Mouse (Mus musculus): Measurements from ENCODE around the gene Olfr305. TPM values are rescaled to one million over a fixed set of nuclear protein-coding genes. Genes with fewer than 3 reads are reported as not detected.

The Olfr305 gene
- polyA plus RNA-seq, 1 experiment from 2014 or later: not detected

- 61% methylated on average over 14 of the region's 14 CpGs for WGBS
These were observed 23.7 kb downstream of the Olfr305 start for GRCm38 (mm10) chr7:86342881-86343565.

DNA sequence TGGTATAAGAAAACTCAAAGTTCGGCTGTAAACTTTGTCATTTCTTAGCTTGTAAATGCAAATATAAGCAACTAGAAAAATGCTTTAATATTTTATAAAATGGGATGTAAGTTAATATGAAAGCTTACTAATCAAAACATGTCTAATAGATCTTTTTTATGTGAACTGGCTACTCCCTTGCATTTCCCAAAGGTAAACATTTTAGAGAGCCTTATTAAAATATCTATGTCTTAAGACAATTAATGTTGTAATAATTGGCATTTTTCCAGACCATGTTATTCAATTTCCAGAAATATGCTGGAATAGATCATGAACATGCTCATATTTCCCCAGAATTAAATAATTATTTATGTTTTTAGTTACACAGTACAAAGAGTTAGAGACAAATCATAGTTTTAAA, 29.2 kb downstream of the Olfr305 start, which contains the start of gene Olfr307:
Gene Olfr307 (minus strand): TSS at position 101 of the 400 bp plus-strand sequence.
- no peaks in the 10 kb centered on the region for H3K9me3 ChIP-seq (ENCODE audit: control insufficient read depth)
- WGBS: 75% methylated on average over 1 of the region's 1 CpGs
- H3K9ac ChIP-seq (ENCODE audit: low read depth, low read length): no peak within 1 kb of the TSS
- no peaks in the 10 kb centered on the region for H3K4me1 ChIP-seq (replicated peaks; ENCODE audit: control insufficient read depth, insufficient read depth, low read length)
- no peak for ATAC-seq
- H3K4me3 ChIP-seq (ENCODE audit: low read depth, low read length): no peak within 1 kb of the TSS
- no peak within 1 kb of the TSS for H3K27ac ChIP-seq (ENCODE audit: low read depth, low read length)
- H3K36me3 ChIP-seq (ENCODE audit: control insufficient read depth, insufficient read depth): no peaks in the 10 kb centered on the region
- no peak within 1 kb of the TSS for H3K4me2 ChIP-seq (replicated peaks; ENCODE audit: low read depth)
- no peak for TF ChIP-seq CTCF (IDR thresholded peaks at IDR 0.05; ENCODE audit: low read depth)
- H3K27me3 ChIP-seq (replicated peaks; ENCODE audit: control insufficient read depth, insufficient read depth, low read length): no peaks in the 10 kb centered on the region

More at GRCm38 (mm10) chr7:86342881-86343565, 23.7 kb downstream of the Olfr305 start:
- Histone ChIP-seq H3K9me3 (ENCODE audit: control insufficient read depth) (no peaks in the 10 kb centered on the region), H3K4me1 (replicated peaks; ENCODE audit: control insufficient read depth, insufficient read depth, low read length) (no peaks in the 10 kb centered on the region), H3K27ac (ENCODE audit: low read depth, low read length) (no peak overlapping the region), H3K36me3 (ENCODE audit: control insufficient read depth, insufficient read depth) (no peaks in the 10 kb centered on the region), H3K9ac (ENCODE audit: low read depth, low read length) (no peak overlapping the region), H3K27me3 (replicated peaks; ENCODE audit: control insufficient read depth, insufficient read depth, low read length) (no peaks in the 10 kb centered on the region), H3K4me2 (replicated peaks; ENCODE audit: low read depth) (no peak overlapping the region), H3K4me3 (ENCODE audit: low read depth, low read length) (no peak overlapping the region)
- no peak for ATAC-seq
- no peak for TF ChIP-seq CTCF (IDR thresholded peaks at IDR 0.05; ENCODE audit: low read depth)

GRCm38 (mm10) chr7:86325530-86325929, 41.2 kb downstream of the Olfr305 start, which contains the start of gene Olfr308:
Gene Olfr308, minus strand, starts transcription at chr7:86325630.
- no peak within 1 kb of the TSS for H3K9ac ChIP-seq (ENCODE audit: low read depth, low read length)
- H3K27ac ChIP-seq (ENCODE audit: low read depth, low read length): no peak within 1 kb of the TSS
- H3K9me3 ChIP-seq (ENCODE audit: control insufficient read depth): no peaks in the 10 kb centered on the region
- TF ChIP-seq CTCF (IDR thresholded peaks at IDR 0.05; ENCODE audit: low read depth): no peak
- ATAC-seq: no peak
- H3K36me3 ChIP-seq (ENCODE audit: control insufficient read depth, insufficient read depth): no peaks in the 10 kb centered on the region
- no peaks in the 10 kb centered on the region for H3K4me1 ChIP-seq (replicated peaks; ENCODE audit: control insufficient read depth, insufficient read depth, low read length)
- H3K4me3 ChIP-seq (ENCODE audit: low read depth, low read length): no peak within 1 kb of the TSS
- H3K4me2 ChIP-seq (replicated peaks; ENCODE audit: low read depth): no peak within 1 kb of the TSS
- H3K27me3 ChIP-seq (replicated peaks; ENCODE audit: control insufficient read depth, insufficient read depth, low read length): no peaks in the 10 kb centered on the region

DNA sequence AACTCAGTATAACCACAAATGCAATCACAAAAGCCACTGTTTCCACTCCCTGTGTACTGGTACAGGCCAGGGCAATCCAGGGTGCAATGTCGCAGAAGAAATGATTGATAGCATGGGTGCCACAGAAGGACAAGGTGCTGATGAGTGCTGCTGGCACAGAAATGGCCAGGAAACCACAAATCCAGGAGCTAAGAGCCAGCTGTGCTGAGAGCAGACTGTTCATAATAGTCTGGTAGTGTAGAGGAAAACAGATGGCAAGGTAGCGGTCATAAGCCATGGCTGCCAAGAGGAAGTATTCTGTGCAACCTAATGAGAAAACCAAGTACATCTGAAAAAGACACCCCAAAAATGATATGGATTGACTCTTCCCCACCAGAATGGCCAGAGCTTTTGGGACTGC, 45.4 kb downstream of the Olfr305 start:
- no peaks in the 10 kb centered on the region for H3K27me3 ChIP-seq (replicated peaks; ENCODE audit: control insufficient read depth, insufficient read depth, low read length)

DNA sequence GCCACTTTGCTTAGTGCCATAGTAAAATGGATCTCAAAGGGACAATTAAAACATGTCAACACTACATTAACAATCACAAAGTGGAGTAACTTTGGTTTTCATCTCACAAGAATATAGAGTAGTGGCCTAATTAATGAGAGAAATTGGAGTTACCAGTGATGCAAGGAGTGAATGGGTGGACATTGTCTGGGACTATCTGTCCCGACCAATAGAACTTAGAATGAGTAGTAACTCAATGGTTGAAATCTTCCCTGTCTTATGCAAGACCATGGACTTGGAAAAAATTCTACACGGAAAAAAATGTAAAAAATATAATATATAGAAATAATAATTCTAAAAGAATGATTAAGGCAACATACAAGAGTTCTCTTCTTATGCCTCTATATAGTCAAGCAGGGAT, 53.1 kb downstream of the Olfr305 start, which contains the start of gene Olfr309:
Gene Olfr309 (minus strand): TSS at position 101 of the 400 bp plus-strand sequence.
- no peaks in the 10 kb centered on the region for H3K9me3 ChIP-seq (ENCODE audit: control insufficient read depth)
- no peaks in the 10 kb centered on the region for H3K27me3 ChIP-seq (replicated peaks; ENCODE audit: control insufficient read depth, insufficient read depth, low read length)
- 62% methylated on average over 2 of the region's 2 CpGs for WGBS
- no peak within 1 kb of the TSS for H3K9ac ChIP-seq (ENCODE audit: low read depth, low read length)
- no peak within 1 kb of the TSS for H3K27ac ChIP-seq (ENCODE audit: low read depth, low read length)
- no peak within 1 kb of the TSS for H3K4me2 ChIP-seq (replicated peaks; ENCODE audit: low read depth)
- H3K4me1 ChIP-seq (replicated peaks; ENCODE audit: control insufficient read depth, insufficient read depth, low read length): no peaks in the 10 kb centered on the region
- ATAC-seq: no peak
- H3K4me3 ChIP-seq (ENCODE audit: low read depth, low read length): no peak within 1 kb of the TSS
- H3K36me3 ChIP-seq (ENCODE audit: control insufficient read depth, insufficient read depth): no peaks in the 10 kb centered on the region
- TF ChIP-seq CTCF (IDR thresholded peaks at IDR 0.05; ENCODE audit: low read depth): no peak

More for the DNA sequence above, 45.4 kb downstream of the Olfr305 start:
- Histone ChIP-seq H3K27ac (ENCODE audit: low read depth, low read length) (no peak overlapping the region), H3K4me3 (ENCODE audit: low read depth, low read length) (no peak overlapping the region), H3K4me2 (replicated peaks; ENCODE audit: low read depth) (no peak overlapping the region), H3K9ac (ENCODE audit: low read depth, low read length) (no peak overlapping the region), H3K36me3 (ENCODE audit: control insufficient read depth, insufficient read depth) (no peaks in the 10 kb centered on the region), H3K9me3 (ENCODE audit: control insufficient read depth) (no peaks in the 10 kb centered on the region), H3K4me1 (replicated peaks; ENCODE audit: control insufficient read depth, insufficient read depth, low read length) (no peaks in the 10 kb centered on the region)
- WGBS: 88% methylated on average over 2 of the region's 2 CpGs
- ATAC-seq: no peak
- no peak for TF ChIP-seq CTCF (IDR thresholded peaks at IDR 0.05; ENCODE audit: low read depth)

Other genes with a start within 250 kb of the Olfr305 start
- gene Vmn2r75, start 195.2 kb downstream of the Olfr305 start, polyA plus RNA-seq (2015; fragmentation: Nextera tagmentation; extraction: Ambion mirVana): not detected in 2 replicates
- not detected in 2 replicates for gene Vmn2r76, start 120.6 kb downstream of the Olfr305 start, polyA plus RNA-seq (2015; fragmentation: Nextera tagmentation; extraction: Ambion mirVana)
- not detected in 2 replicates for gene Olfr310, start 89.8 kb downstream of the Olfr305 start, polyA plus RNA-seq (2015; fragmentation: Nextera tagmentation; extraction: Ambion mirVana)
- not detected in 2 replicates for gene Olfr309, start 53.2 kb downstream of the Olfr305 start, polyA plus RNA-seq (2015; fragmentation: Nextera tagmentation; extraction: Ambion mirVana)
- gene Olfr308, start 41.3 kb downstream of the Olfr305 start, polyA plus RNA-seq (2015; fragmentation: Nextera tagmentation; extraction: Ambion mirVana): not detected in 2 replicates
- not detected in 2 replicates for gene Olfr307, start 29.3 kb downstream of the Olfr305 start, polyA plus RNA-seq (2015; fragmentation: Nextera tagmentation; extraction: Ambion mirVana)
- gene Olfr304, start 19.7 kb upstream of the Olfr305 start, polyA plus RNA-seq (2015; fragmentation: Nextera tagmentation; extraction: Ambion mirVana): not detected in 2 replicates
- gene Olfr303, start 30.9 kb upstream of the Olfr305 start, polyA plus RNA-seq (2015; fragmentation: Nextera tagmentation; extraction: Ambion mirVana): not detected in 2 replicates
- not detected in 2 replicates for gene Olfr301, start 36.9 kb upstream of the Olfr305 start, polyA plus RNA-seq (2015; fragmentation: Nextera tagmentation; extraction: Ambion mirVana)
- gene Olfr299, start 93.0 kb upstream of the Olfr305 start, polyA plus RNA-seq (2015; fragmentation: Nextera tagmentation; extraction: Ambion mirVana): not detected in 2 replicates
- gene Olfr298, start 125.6 kb upstream of the Olfr305 start, polyA plus RNA-seq (2015; fragmentation: Nextera tagmentation; extraction: Ambion mirVana): not detected in 2 replicates
- not detected in 2 replicates for gene Olfr297, start 153.0 kb upstream of the Olfr305 start, polyA plus RNA-seq (2015; fragmentation: Nextera tagmentation; extraction: Ambion mirVana)
- not detected in 2 replicates for gene Olfr295, start 216.9 kb upstream of the Olfr305 start, polyA plus RNA-seq (2015; fragmentation: Nextera tagmentation; extraction: Ambion mirVana)
- gene Olfr294, start 249.7 kb upstream of the Olfr305 start, polyA plus RNA-seq (2015; fragmentation: Nextera tagmentation; extraction: Ambion mirVana): not detected in 2 replicates

Data from intestine, postnatal 0 days (tissue).